8 mouse cellular contexts compared by ENCODE assay signal in the genomic region with DNA sequence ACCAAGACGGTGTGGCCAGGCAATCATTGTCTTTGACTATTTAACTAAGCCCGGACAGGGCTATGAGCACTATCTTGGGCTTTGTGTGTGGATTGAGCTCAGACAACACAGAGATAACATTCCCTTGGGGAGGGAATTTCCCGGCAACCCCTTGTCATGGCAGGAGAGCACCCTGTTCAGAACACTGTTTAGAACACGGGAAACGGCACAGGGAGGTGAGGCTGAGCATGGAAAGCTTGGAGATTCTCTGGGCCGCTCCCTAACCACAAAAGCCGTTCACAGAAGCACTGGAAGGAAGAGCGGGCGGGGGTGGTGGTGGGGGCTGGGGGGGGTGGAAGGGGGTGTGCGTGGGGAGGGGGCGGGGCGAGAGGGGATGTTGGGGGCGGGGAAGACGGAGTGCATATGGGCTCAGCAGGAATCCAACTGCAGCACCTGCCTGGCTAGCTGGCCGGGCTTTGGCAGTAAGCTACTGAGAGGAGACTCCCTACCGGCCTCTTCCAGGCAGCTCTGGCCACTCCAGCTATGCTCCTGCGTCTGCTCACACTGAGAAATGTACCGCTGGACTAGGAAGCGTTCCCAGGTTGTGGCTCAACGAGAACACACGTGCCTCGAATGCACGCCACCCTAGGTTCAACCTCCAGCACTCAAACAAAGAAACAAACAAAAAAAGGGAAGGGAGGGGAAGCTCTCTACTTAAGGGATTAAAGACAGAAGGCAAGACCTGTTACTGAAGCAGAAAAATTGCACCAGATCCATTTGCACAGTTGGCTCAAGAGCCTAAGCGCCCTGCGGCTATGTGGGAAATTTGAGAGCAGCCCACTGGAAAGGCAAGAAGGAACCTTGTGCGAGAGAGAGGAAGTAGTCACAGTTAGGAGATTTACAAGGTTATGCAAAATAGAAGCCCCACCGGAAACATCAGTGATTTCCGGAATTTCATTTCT. TPM values are rescaled to one million over a fixed set of nuclear protein-coding genes. Genes with fewer than 3 reads are reported as not detected.
A peak's percentile ranks its signal among the peaks of the same experiment; 100 is the strongest.
DNase-seq lines count a peak whose midpoint lies in the region; ATAC-seq and TF ChIP-seq lines count a peak whose summit lies in the region.

No protein-coding gene starts in this region.

- H3K9me3 ChIP-seq in heart, embryonic 14.5 days (ENCODE audit: control insufficient read depth, low read length), result no peaks in the 10 kb centered on the region
- H3K9me3 ChIP-seq in stomach, embryonic 14.5 days (ENCODE audit: control insufficient read depth, low read depth, low read length), result no peaks in the 10 kb centered on the region

- CTCF ChIA-PET in Patski (lab: Charles Lee), result interaction anchor here (1.1 to 3.1 kb wide), 7 partner anchors 9 to 407 kb away, joined by 3 to 19 read pairs (median 4); no protein-coding TSS in a partner anchor

- in situ Hi-C loops in Patski (cut with MboI; ENCODE audit: low pct_unique_long_range_greater_than_20kb), result loop anchor here (10.0 kb wide), 3 partner anchors 317 to 437 kb away; no protein-coding TSS in a partner anchor

- 11% methylated on average over 27 of the region's 28 CpGs for WGBS in heart, embryonic 14.5 days
- 13% methylated on average over 23 of the region's 28 CpGs for WGBS in macrophage (ENCODE audit: missing documents)
- WGBS in stomach, embryonic 14.5 days, result 14% methylated on average over 28 of the region's 28 CpGs

- peak; percentile 86 for DNase-seq in A20 (ENCODE audit: low read depth, low spot score)
- no peak for DNase-seq in Patski (ENCODE audit: low read depth, low spot score)
- peak; percentile 42 for DNase-seq in embryo, embryonic 9.5 days (ENCODE audit: extremely low spot score)
- DNase-seq in kidney, postnatal 10 days, result peak; percentile 68
- DNase-seq in right cerebral cortex, postnatal 10 days (ENCODE audit: low spot score in 2 of 2), result no peak

- ATAC-seq in Patski, result peak; percentile 26
- no peak for ATAC-seq in heart, embryonic 14.5 days (ENCODE audit: insufficient number of reproducible peaks, insufficient read depth, low FRiP score, low read depth)
- ATAC-seq in stomach, embryonic 14.5 days (ENCODE audit: insufficient number of reproducible peaks, insufficient read depth, low FRiP score, low read depth), result peak; percentile 68

- no peaks in the 10 kb centered on the region for H3K36me3 ChIP-seq in heart, embryonic 14.5 days (ENCODE audit: control insufficient read depth, insufficient read depth, low read length)
- H3K36me3 ChIP-seq in macrophage (ENCODE audit: inconsistent target), result no peaks in the 10 kb centered on the region
- H3K36me3 ChIP-seq in stomach, embryonic 14.5 days (ENCODE audit: control insufficient read depth, insufficient read depth, low read length), result no peaks in the 10 kb centered on the region

- peaks cover 4 to 6% of the 10 kb centered on the region in 2 experiments; a peak in 3 of 4 replicates for H3K4me1 ChIP-seq in heart, embryonic 14.5 days (ENCODE audit: control insufficient read depth in 2 of 2, insufficient read depth in 2 of 2, low read length in 2 of 2)
- H3K4me1 ChIP-seq in stomach, embryonic 14.5 days (ENCODE audit: control insufficient read depth, insufficient read depth, low read length), result 0 out of 2 replicates have a peak, but pooled peaks cover 3% of the 10 kb centered on the region

- no peak for TF ChIP-seq CTCF in Patski (IDR thresholded peaks at IDR 0.05)

- H3K9ac ChIP-seq in heart, embryonic 14.5 days (ENCODE audit: low read length), result peak overlapping the region; percentile 52
- H3K9ac ChIP-seq in stomach, embryonic 14.5 days (replicated peaks; ENCODE audit: low read depth, low read length), result peak overlapping the region; percentile 33; the same call in 1 of the 2 replicates

- peak overlapping the region; percentile 69 for H3K4me2 ChIP-seq in heart, embryonic 14.5 days (ENCODE audit: low read length)
- H3K4me2 ChIP-seq in stomach, embryonic 14.5 days (replicated peaks; ENCODE audit: low read depth, low read length), result peak overlapping the region; percentile 41

- H3K27me3 ChIP-seq in Patski, result no peaks in the 10 kb centered on the region
- no peaks in the 10 kb centered on the region for H3K27me3 ChIP-seq in heart, embryonic 14.5 days (ENCODE audit: control insufficient read depth, insufficient read depth, low read length)
- no peaks in the 10 kb centered on the region for H3K27me3 ChIP-seq in stomach, embryonic 14.5 days (ENCODE audit: control insufficient read depth, insufficient read depth, low read length)

- H3K79me2 ChIP-seq in macrophage (ENCODE audit: inconsistent target), result no peaks in the 10 kb centered on the region

- POLR2A ChIA-PET in Patski (lab: Charles Lee), result interaction anchor here (1.5 to 1.8 kb wide), 2 partner anchors 19 to 33 kb away, joined by 3 to 4 read pairs; no protein-coding TSS in a partner anchor

- H3K4me3 ChIP-seq in heart, embryonic 14.5 days (ENCODE audit: control insufficient read depth in 1 of 2, insufficient read depth in 1 of 2, low read depth in 1 of 2, low read length in 2 of 2), result peak overlapping the region; percentile 36 to 41
- H3K4me3 ChIP-seq in macrophage (ENCODE audit: inconsistent target), result no peak overlapping the region
- 0 out of 2 replicates have a peak overlapping the region, but pooled peaks have one; percentile 6 for H3K4me3 ChIP-seq in stomach, embryonic 14.5 days (ENCODE audit: low read depth, low read length)

- H3K27ac ChIP-seq in heart, embryonic 14.5 days (replicated peaks in 1 of 2; ENCODE audit: control insufficient read depth in 1 of 2, insufficient read depth in 1 of 2, low read depth in 2 of 2, low read length in 2 of 2), result peak overlapping the region; percentile 43 to 62; a peak in 3 of 4 replicates
- H3K27ac ChIP-seq in macrophage, result peak overlapping the region; percentile 60
- H3K27ac ChIP-seq in stomach, embryonic 14.5 days (ENCODE audit: low read length), result no peak overlapping the region; the same call in 1 of the 2 replicates

RNA-seq across cellular contexts. Expression of gene Nrde2, which starts 8.7 kb away (rescaled TPM):
- 13.5 TPM for polyA plus RNA-seq in Patski (2021)
- 8.1 and 10.9 TPM in 2 replicates for polyA plus RNA-seq in heart, embryonic 14.5 days (2014; fragmentation: Nextera tagmentation; extraction: Ambion mirVana)
- total RNA-seq in macrophage (2018; cell fraction: chromatin; rRNA removed), result 10 to 100 TPM in 25 of 26 experiments, 1 to 10 TPM in 1; 9.8 to 43.9 (median 29.8) TPM
- total RNA-seq in macrophage (2018; cell fraction: cytosol; rRNA removed), result 10 to 100 TPM in 12 of 26 experiments, 1 to 10 TPM in 14; 3.4 to 13.2 (median 9.8) TPM
- total RNA-seq in macrophage (2018; cell fraction: nucleus; rRNA removed), result 10 to 100 TPM in 20 of 26 experiments, 1 to 10 TPM in 6; 6.4 to 29.5 (median 15.3) TPM
- 10.0 to 19.9 TPM (median 11.5 TPM) in 3 replicates for polyA plus RNA-seq in macrophage (2018)
- 13.1 and 13.3 TPM in 2 replicates for polyA plus RNA-seq in stomach, embryonic 14.5 days (2014; fragmentation: Nextera tagmentation; extraction: Ambion mirVana)

RNA-seq across cellular contexts. Expression of gene Calm1, which starts 31.0 kb away (rescaled TPM):
- polyA plus RNA-seq in Patski (2021) (442 TPM), macrophage (2018) (353 to 525 TPM (median 432 TPM) in 3 replicates)
- polyA plus RNA-seq in heart, embryonic 14.5 days (2014; fragmentation: Nextera tagmentation; extraction: Ambion mirVana), result 749 and 783 TPM in 2 replicates
- total RNA-seq in macrophage (2018; cell fraction: chromatin; rRNA removed), result 100 to 1,000 TPM in 25 of 26 experiments, 10 to 100 TPM in 1; 91.7 to 505 (median 186) TPM
- 100 to 1,000 TPM; 368 to 452 (median 415) TPM for total RNA-seq in macrophage (2018; cell fraction: cytosol; rRNA removed)
- total RNA-seq in macrophage (2018; cell fraction: nucleus; rRNA removed), result 100 to 1,000 TPM; 131 to 300 (median 226) TPM
- polyA plus RNA-seq in stomach, embryonic 14.5 days (2014; fragmentation: Nextera tagmentation; extraction: Ambion mirVana), result 1,664 and 1,668 TPM in 2 replicates

RNA-seq across cellular contexts. Expression of gene Psmc1, which starts 58.2 kb away (rescaled TPM):
- polyA plus RNA-seq in Patski (2021), result 191 TPM
- 196 and 198 TPM in 2 replicates for polyA plus RNA-seq in heart, embryonic 14.5 days (2014; fragmentation: Nextera tagmentation; extraction: Ambion mirVana)
- total RNA-seq in macrophage (2018; cell fraction: chromatin; rRNA removed), result 100 to 1,000 TPM in 4 of 26 experiments, 10 to 100 TPM in 22; 27.7 to 109 (median 77.3) TPM
- 100 to 1,000 TPM; 101 to 187 (median 138) TPM for total RNA-seq in macrophage (2018; cell fraction: cytosol; rRNA removed)
- total RNA-seq in macrophage (2018; cell fraction: nucleus; rRNA removed), result 100 to 1,000 TPM in 4 of 26 experiments, 10 to 100 TPM in 22; 42.1 to 128 (median 84.0) TPM
- polyA plus RNA-seq in macrophage (2018), result 132 to 355 TPM (median 176 TPM) in 3 replicates
- 247 and 259 TPM in 2 replicates for polyA plus RNA-seq in stomach, embryonic 14.5 days (2014; fragmentation: Nextera tagmentation; extraction: Ambion mirVana)

Comparison
In these comparisons a context has a peak if more than half of its experiments do, and no peak if none do; other contexts are left out.
1. DNase-seq: peak in A20 (single experiment), embryo, embryonic 9.5 days (single experiment) and kidney, postnatal 10 days (single experiment); none in Patski (single experiment) and right cerebral cortex, postnatal 10 days (0 of 2).